Mouse (Mus musculus) small intestine, adult 2 months (tissue): ENCODE measurements around the gene Gm11096.

Source experiments
- CTCF ChIP-seq: fragments of 200-500 bp; IDR thresholded peaks from 2 replicates; pipeline ENCODE4 v1.5.1; 2012; ENCODE audit warnings: low read depth, mild to moderate bottlenecking, control low read depth, inconsistent platforms, low read length, moderate library complexity, mixed read lengths; ENCODE audit not compliant: insufficient replicate concordance, insufficient read length; ENCODE audit errors: extremely low read depth
- POLR2A ChIP-seq: fragments of 200-500 bp; IDR thresholded peaks from 2 replicates; pipeline ENCODE4 v1.6.1; 2012; ENCODE audit warnings: low read depth, mild to moderate bottlenecking, control low read depth, inconsistent platforms, low read length, moderate library complexity

- TF ChIP-seq CTCF (no peak), POLR2A (no peak)
Observed at GRCm38 (mm10) chr17:81481843-81482490, 40.4 kb downstream of the Gm11096 start.
